Mouse (Mus musculus): ENCODE measurements around the gene Frmpd2.

- TF ChIP-seq POLR2A (IDR thresholded peaks at IDR 0.05; ENCODE audit: borderline replicate concordance, low read depth, low read length) (no peak), CTCF (IDR thresholded peaks at IDR 0.05; ENCODE audit: low read depth, low read length) (no peak)
Measured at GRCm38 (mm10) chr14:33471331-33471730, at the start of gene Frmpd2.
